Mouse (Mus musculus) thymus, adult 2 months (tissue): Measurements from ENCODE around the gene Acer1.

Source experiments
- CTCF ChIP-seq: fragments of 200-500 bp; IDR thresholded peaks from 2 replicates; pipeline ENCODE4 v1.5.1; 2012; ENCODE audit warnings: mild to moderate bottlenecking, control low read depth, low read length, moderate library complexity, borderline replicate concordance; ENCODE audit not compliant: control insufficient read depth, poor library complexity, insufficient read depth; ENCODE audit errors: extremely low read depth
- POLR2A ChIP-seq: fragments of 200-500 bp; IDR thresholded peaks from 2 replicates; pipeline ENCODE4 v1.6.1; 2012; ENCODE audit warnings: mild to moderate bottlenecking, low read length, control low read depth, moderate library complexity; ENCODE audit not compliant: control insufficient read depth, poor library complexity, insufficient read depth; ENCODE audit errors: extremely low read depth

DNA sequence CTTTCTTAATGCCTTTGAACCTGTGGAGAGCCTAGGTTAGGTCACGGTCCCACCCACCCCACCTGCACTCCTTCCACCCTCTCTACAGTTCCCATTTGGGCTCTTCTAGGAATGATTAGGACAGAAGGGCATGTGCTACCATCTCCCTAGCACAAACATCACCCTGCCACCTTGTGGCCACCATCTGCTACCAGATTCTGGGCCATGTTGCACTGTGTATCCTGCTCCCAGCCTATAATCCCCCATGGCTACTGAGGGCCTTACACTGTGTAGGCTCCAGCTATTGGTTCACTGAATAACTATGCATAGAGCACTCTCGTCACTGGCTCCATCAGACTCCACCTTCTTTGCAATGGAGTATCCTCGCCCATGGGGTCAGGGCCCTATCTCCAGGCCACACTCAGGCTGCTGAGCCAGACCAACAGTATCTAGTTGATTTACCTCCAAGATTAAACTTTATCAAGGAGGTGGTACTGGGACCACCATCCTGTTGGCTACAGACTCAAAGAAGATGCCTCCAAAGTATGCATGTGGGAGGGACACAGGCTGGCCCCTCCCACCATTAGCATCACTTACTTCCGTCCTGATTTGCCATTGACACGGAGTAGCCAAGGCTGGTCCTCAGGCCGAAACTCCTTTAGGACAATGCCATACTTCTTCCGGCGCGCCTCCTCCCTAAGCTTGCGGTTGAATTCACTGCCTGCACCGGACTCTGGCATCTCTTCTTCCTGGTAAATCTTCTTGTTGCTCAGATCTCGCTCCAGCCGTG, 25.4 kb upstream of the Acer1 start:
- no peak for TF ChIP-seq CTCF
- TF ChIP-seq POLR2A = no peak
